Mouse (Mus musculus): Measurements from ENCODE around the gene Ddx19b.

DNA sequence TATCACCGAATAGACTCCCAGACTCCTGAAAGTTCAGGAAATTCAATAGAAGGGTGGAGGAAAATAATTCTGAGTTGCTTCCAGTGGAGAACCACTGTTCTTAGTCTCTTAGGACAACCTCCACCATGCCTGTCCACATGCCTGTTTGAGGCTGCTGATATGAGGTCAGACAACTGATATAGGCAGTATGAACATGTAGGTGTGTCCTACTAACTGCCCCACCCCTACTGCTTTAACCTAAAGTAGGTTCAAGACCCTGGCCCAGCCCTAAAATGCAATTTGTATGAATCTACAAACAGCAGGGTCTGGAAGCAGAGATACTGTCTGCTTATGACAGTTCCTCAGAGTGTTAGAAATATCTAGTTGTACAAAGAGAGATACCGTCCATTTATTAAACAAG lies 24.1 kb upstream of the Ddx19b start:
- TF ChIP-seq CTCF (IDR thresholded peaks at IDR 0.05; ENCODE audit: insufficient read depth, low read length), result no peak
- TF ChIP-seq POLR2A (IDR thresholded peaks at IDR 0.05; ENCODE audit: borderline replicate concordance, extremely low read depth, low read depth, low read length), result no peak
